Mouse (Mus musculus): ENCODE measurements around the gene Astn2. TPM values are rescaled to one million over a fixed set of nuclear protein-coding genes. Genes with fewer than 3 reads are reported as not detected.
"Not testable (repeated sequence)": the region's sequence is repeated elsewhere in the genome, so short reads cannot be mapped to it uniquely, and the experiment has no call there.

Gene Astn2
- total and polyA plus RNA-seq, 3 experiments: 0.50 to 0.90 (median 0.78) TPM

- H3K27me3 ChIP-seq (ENCODE audit: control insufficient read depth, insufficient read depth, low read length): no peaks in the 10 kb centered on the region
- 66% methylated on average over 3 of the region's 3 CpGs for WGBS
- no peak for DNase-seq
- H3K4me3 ChIP-seq: no peak overlapping the region
- no peaks in the 10 kb centered on the region for H3K79me2 ChIP-seq (replicated peaks; ENCODE audit: control insufficient read depth, insufficient read depth, low read length)
- intact Hi-C loops (cut with DNase I): no loop called here
- TF ChIP-seq CTCF (IDR thresholded peaks at IDR 0.05) (no peak), POLR2A (IDR thresholded peaks at IDR 0.05; ENCODE audit: insufficient read depth, low read depth, low read length) (no peak), EP300 (IDR thresholded peaks at IDR 0.05; ENCODE audit: insufficient read depth, low read depth, low read length) (no peak)
- H3K36me3 ChIP-seq (ENCODE audit: control insufficient read depth, insufficient read depth, low read length): no peaks in the 10 kb centered on the region
- H3K4me1 ChIP-seq (ENCODE audit: control insufficient read depth, insufficient read depth, low read length): no peaks in the 10 kb centered on the region
- no peak overlapping the region for H3K27ac ChIP-seq
- no peak overlapping the region for H3K9ac ChIP-seq (ENCODE audit: low read depth, low read length)
These were observed 718.0 kb downstream of the Astn2 start for GRCm38 (mm10) chr4:65686258-65687005.

- DNase-seq: no peak
- Histone ChIP-seq H3K4me1 (ENCODE audit: control insufficient read depth, insufficient read depth, low read length) (no peaks in the 10 kb centered on the region), H3K79me2 (replicated peaks; ENCODE audit: control insufficient read depth, insufficient read depth, low read length) (no peaks in the 10 kb centered on the region), H3K9ac (ENCODE audit: low read depth, low read length) (no peak overlapping the region), H3K27ac (no peak overlapping the region), H3K36me3 (ENCODE audit: control insufficient read depth, insufficient read depth, low read length) (no peaks in the 10 kb centered on the region), H3K27me3 (ENCODE audit: control insufficient read depth, insufficient read depth, low read length) (no peaks in the 10 kb centered on the region), H3K4me3 (no peak overlapping the region)
- TF ChIP-seq EP300 (IDR thresholded peaks at IDR 0.05; ENCODE audit: insufficient read depth, low read depth, low read length) (no peak), CTCF (IDR thresholded peaks at IDR 0.05) (no peak), POLR2A (IDR thresholded peaks at IDR 0.05; ENCODE audit: insufficient read depth, low read depth, low read length) (no peak)
- WGBS: 82% methylated on average over 3 of the region's 3 CpGs
- intact Hi-C loops (cut with DNase I): no loop called here
These were observed 720.0 kb downstream of the Astn2 start for GRCm38 (mm10) chr4:65684401-65684800.

GRCm38 (mm10) chr4:65679786-65680185, 724.6 kb downstream of the Astn2 start:
- 71% methylated on average over 2 of the region's 2 CpGs for WGBS

GRCm38 (mm10) chr4:65678929-65679328, 725.5 kb downstream of the Astn2 start:
- TF ChIP-seq CTCF (IDR thresholded peaks at IDR 0.05) (no peak), EP300 (IDR thresholded peaks at IDR 0.05; ENCODE audit: insufficient read depth, low read depth, low read length) (no peak), POLR2A (IDR thresholded peaks at IDR 0.05; ENCODE audit: insufficient read depth, low read depth, low read length) (no peak)
- Histone ChIP-seq H3K4me1 (ENCODE audit: control insufficient read depth, insufficient read depth, low read length) (no peaks in the 10 kb centered on the region), H3K27me3 (ENCODE audit: control insufficient read depth, insufficient read depth, low read length) (no peaks in the 10 kb centered on the region), H3K27ac (no peak overlapping the region), H3K36me3 (ENCODE audit: control insufficient read depth, insufficient read depth, low read length) (no peaks in the 10 kb centered on the region), H3K79me2 (replicated peaks; ENCODE audit: control insufficient read depth, insufficient read depth, low read length) (no peaks in the 10 kb centered on the region), H3K9ac (ENCODE audit: low read depth, low read length) (no peak overlapping the region), H3K4me3 (no peak overlapping the region)
- intact Hi-C loops (cut with DNase I): no loop called here
- DNase-seq: no peak
- 11% methylated on average over 5 of the region's 5 CpGs for WGBS

More at GRCm38 (mm10) chr4:65679786-65680185, 724.6 kb downstream of the Astn2 start:
- H3K36me3 ChIP-seq (ENCODE audit: control insufficient read depth, insufficient read depth, low read length); intact Hi-C loops (cut with DNase I); H3K4me1 ChIP-seq (ENCODE audit: control insufficient read depth, insufficient read depth, low read length); H3K79me2 ChIP-seq (replicated peaks; ENCODE audit: control insufficient read depth, insufficient read depth, low read length); H3K27me3 ChIP-seq (ENCODE audit: control insufficient read depth, insufficient read depth, low read length); H3K9ac ChIP-seq (ENCODE audit: low read depth, low read length); H3K27ac ChIP-seq; H3K4me3 ChIP-seq; DNase-seq: not testable (repeated sequence)

- Histone ChIP-seq H3K79me2 (replicated peaks; ENCODE audit: control insufficient read depth, insufficient read depth, low read length) (no peaks in the 10 kb centered on the region), H3K36me3 (ENCODE audit: control insufficient read depth, insufficient read depth, low read length) (no peaks in the 10 kb centered on the region), H3K4me1 (ENCODE audit: control insufficient read depth, insufficient read depth, low read length) (no peaks in the 10 kb centered on the region), H3K27me3 (ENCODE audit: control insufficient read depth, insufficient read depth, low read length) (no peaks in the 10 kb centered on the region), H3K27ac (no peak overlapping the region), H3K9ac (ENCODE audit: low read depth, low read length) (no peak overlapping the region), H3K4me3 (no peak overlapping the region)
- no peak for DNase-seq
- intact Hi-C loops (cut with DNase I): no loop called here
- 61% methylated on average over 5 of the region's 5 CpGs for WGBS
- no peak for TF ChIP-seq CTCF (IDR thresholded peaks at IDR 0.05)
- TF ChIP-seq POLR2A (IDR thresholded peaks at IDR 0.05; ENCODE audit: insufficient read depth, low read depth, low read length): no peak
- TF ChIP-seq EP300 (IDR thresholded peaks at IDR 0.05; ENCODE audit: insufficient read depth, low read depth, low read length): no peak
These were observed 725.9 kb downstream of the Astn2 start for GRCm38 (mm10) chr4:65678495-65678894.

GRCm38 (mm10) chr4:65674267-65674978, 730.0 kb downstream of the Astn2 start:
- H3K27ac ChIP-seq: no peak overlapping the region
- WGBS: 82% methylated on average over 4 of the region's 4 CpGs
- H3K4me1 ChIP-seq (ENCODE audit: control insufficient read depth, insufficient read depth, low read length): no peaks in the 10 kb centered on the region
- H3K9ac ChIP-seq (ENCODE audit: low read depth, low read length): no peak overlapping the region
- H3K4me3 ChIP-seq: no peak overlapping the region
- H3K36me3 ChIP-seq (ENCODE audit: control insufficient read depth, insufficient read depth, low read length): no peaks in the 10 kb centered on the region
- no peak for DNase-seq
- H3K79me2 ChIP-seq (replicated peaks; ENCODE audit: control insufficient read depth, insufficient read depth, low read length): no peaks in the 10 kb centered on the region
- intact Hi-C loops (cut with DNase I): no loop called here
- no peaks in the 10 kb centered on the region for H3K27me3 ChIP-seq (ENCODE audit: control insufficient read depth, insufficient read depth, low read length)
- no peak for TF ChIP-seq EP300 (IDR thresholded peaks at IDR 0.05; ENCODE audit: insufficient read depth, low read depth, low read length)
- no peak for TF ChIP-seq CTCF (IDR thresholded peaks at IDR 0.05)

Measured in heart, adult 2 months (tissue).